Mouse (Mus musculus) duodenum, adult 2 months (tissue): Measurements from ENCODE around the gene Casc4. TPM values are rescaled to one million over a fixed set of nuclear protein-coding genes. Genes with fewer than 3 reads are reported as not detected.

Experiments
- polyA plus RNA-seq: library from polyadenylated mRNA; depleted of rRNA; stranded (reverse); fragments of >200 nt; gene quantifications from 2 replicates; pipeline ENCODE4 v1.2.3, GENCODE M21; 2012; ENCODE audit warnings: low replicate concordance; rRNA removed

The Casc4 gene
- 1.3 and 9.4 TPM in 2 replicates for polyA plus RNA-seq

GRCm38 (mm10) chr2:121866632-121867050 is at the start of gene Casc4:
Gene Casc4 (plus strand): TSS chr2:121866970.

DNA sequence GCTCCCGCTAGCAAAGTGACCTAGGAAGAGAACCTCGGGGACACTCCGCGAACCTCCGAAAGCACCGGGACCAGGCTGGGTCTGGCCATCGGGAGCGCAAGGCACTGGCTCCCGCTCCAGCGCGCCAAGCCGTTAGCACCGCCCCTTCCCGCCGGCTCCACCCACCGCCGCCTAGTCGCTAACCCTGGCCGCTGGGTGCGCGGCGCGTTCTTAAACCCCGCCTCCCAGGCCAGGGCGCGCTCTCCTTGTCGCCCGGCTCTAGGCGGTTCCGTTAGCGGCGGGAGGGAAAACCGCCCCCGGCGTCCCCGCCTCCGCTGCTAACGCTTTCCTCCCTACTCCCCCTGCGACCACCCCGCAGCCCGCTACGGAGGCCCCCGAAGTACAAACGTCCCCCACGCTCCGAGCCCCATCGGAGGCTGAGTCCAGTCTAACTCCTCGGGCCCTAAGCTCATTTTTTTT is 89.0 kb downstream of the Casc4 start, which contains the start of the genes Ctdspl2 and Mageb3:
Gene Ctdspl2, plus strand, starts transcription at position 237 of the 459 bp plus-strand sequence.
Gene Mageb3, minus strand, starts transcription at position 328 of the 459 bp plus-strand sequence.

Other genes with a start within 250 kb of the Casc4 start
- gene Frmd5, start 59.9 kb upstream of the Casc4 start, polyA plus RNA-seq: 0.50 and 0.57 TPM in 2 replicates
- 0.52 and 0.57 TPM in 2 replicates for gene Ctdspl2, start 89.0 kb downstream of the Casc4 start, polyA plus RNA-seq
- gene Mageb3, start 89.1 kb downstream of the Casc4 start, polyA plus RNA-seq: not detected in 2 replicates
- gene Eif3j1, start 161.6 kb downstream of the Casc4 start, polyA plus RNA-seq: 2.8 and 3.4 TPM in 2 replicates